Mouse (Mus musculus): ENCODE data around the gene Runx3. TPM values are rescaled to one million over a fixed set of nuclear protein-coding genes. Genes with fewer than 3 reads are reported as not detected.

Gene Runx3
- polyA plus RNA-seq, 1 experiment from 2014 or later, result 0.60 TPM

DNA sequence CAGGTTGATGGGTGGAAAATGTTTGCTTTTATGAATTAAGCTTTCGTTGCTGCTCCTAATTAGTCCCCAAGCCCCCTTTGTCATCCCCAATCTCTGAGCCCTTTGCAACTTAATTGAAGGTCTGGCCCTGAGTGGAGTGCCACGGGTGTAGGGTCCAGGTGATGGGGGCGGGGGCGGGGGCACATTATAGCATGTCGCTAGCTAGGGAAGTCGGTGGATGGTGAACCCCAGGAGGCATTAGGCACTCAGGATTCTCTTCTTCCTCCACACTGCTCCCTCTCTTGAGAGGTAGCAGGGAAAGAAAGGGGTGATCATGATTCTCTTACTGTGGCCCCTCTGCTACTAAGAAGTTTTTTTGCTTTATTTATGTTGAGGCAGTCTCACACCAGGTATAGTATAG lies 36.1 kb downstream of the Runx3 start:
- H3K9me3 ChIP-seq (replicated peaks; ENCODE audit: control insufficient read depth, low read length), result no peaks in the 10 kb centered on the region
- H3K36me3 ChIP-seq (ENCODE audit: control insufficient read depth, insufficient read depth), result no peaks in the 10 kb centered on the region
- WGBS (ENCODE audit: insufficient replicate concordance), result 58% methylated on average over 6 of the region's 6 CpGs
- H3K4me3 ChIP-seq (ENCODE audit: low read depth, low read length), result no peak overlapping the region
- no peak overlapping the region for H3K9ac ChIP-seq (ENCODE audit: low read depth, low read length)
- peaks cover 15% of the 10 kb centered on the region for H3K4me1 ChIP-seq (ENCODE audit: control insufficient read depth, low read depth, low read length)
- H3K27me3 ChIP-seq (ENCODE audit: control insufficient read depth, insufficient read depth, low read depth, low read length), result peaks cover 74% of the 10 kb centered on the region
- H3K4me2 ChIP-seq (ENCODE audit: low read depth, low read length), result no peak overlapping the region
- ATAC-seq (ENCODE audit: low read depth), result no peak
- H3K27ac ChIP-seq (ENCODE audit: low read length), result no peak overlapping the region

DNA sequence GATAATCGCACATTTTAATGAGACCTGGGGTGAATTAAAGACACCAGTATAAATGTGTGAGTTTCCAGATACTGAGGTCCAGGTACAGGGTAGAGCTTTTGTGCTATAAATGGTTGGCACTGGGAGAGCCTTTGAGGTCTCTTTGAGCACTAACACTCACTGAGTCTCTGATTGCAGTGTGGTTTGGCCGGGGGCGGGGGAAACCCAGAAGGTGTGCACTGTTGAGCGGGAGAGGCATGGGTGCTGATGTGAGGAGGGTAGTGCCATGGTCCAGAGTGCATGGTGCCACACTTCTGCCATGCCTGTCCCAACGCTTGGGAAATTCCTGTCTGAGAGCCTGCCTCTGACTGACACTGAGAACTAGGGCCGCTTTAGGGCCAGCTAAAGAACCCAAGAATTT lies 36.9 kb downstream of the Runx3 start:
- Histone ChIP-seq H3K4me2 (ENCODE audit: low read depth, low read length) (no peak overlapping the region), H3K4me3 (ENCODE audit: low read depth, low read length) (no peak overlapping the region)
- 56% methylated on average over 6 of the region's 6 CpGs for WGBS (ENCODE audit: insufficient replicate concordance)

DNA sequence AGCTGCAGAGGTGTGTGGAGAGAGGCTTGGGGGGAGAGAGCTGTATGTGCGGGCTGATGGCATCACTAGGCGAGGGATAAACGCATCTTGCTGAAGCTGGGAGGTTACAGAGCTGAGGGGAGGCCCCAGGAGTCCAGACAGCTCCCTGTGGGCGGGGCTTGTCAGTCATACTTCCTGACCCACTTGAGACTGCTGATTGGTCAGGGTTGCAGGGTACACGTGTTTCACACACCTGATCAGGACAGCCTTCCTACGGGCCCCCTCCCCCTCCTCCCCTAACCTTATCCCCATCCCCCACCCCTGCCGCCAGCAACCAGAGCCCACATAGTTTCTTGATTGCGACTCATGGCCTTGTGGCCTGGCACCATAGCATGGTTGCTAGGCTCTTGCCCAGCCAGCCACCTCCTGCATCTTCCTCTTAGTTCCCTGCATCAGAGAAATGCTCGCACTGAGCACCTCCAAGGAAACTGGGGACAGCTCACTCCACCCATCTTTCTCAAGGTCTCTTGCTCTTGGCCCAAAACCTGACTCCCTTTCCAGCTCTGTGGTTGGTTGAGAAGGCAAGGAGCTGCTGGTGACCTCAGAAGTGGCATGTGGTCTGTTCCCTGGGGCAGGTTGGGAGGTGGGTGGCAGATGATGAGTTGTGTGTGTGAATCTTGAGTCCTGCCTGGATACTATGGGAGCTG lies 38.4 kb downstream of the Runx3 start:
- H3K9ac ChIP-seq (ENCODE audit: low read depth, low read length), result no peak overlapping the region
- WGBS (ENCODE audit: insufficient replicate concordance), result 42% methylated on average over 9 of the region's 9 CpGs
- H3K4me1 ChIP-seq (ENCODE audit: control insufficient read depth, low read depth, low read length), result peaks cover 5% of the 10 kb centered on the region
- H3K4me3 ChIP-seq (ENCODE audit: low read depth, low read length), result no peak overlapping the region
- peaks cover 51% of the 10 kb centered on the region for H3K27me3 ChIP-seq (ENCODE audit: control insufficient read depth, insufficient read depth, low read depth, low read length)
- no peaks in the 10 kb centered on the region for H3K36me3 ChIP-seq (ENCODE audit: control insufficient read depth, insufficient read depth)
- H3K4me2 ChIP-seq (ENCODE audit: low read depth, low read length), result no peak overlapping the region
- no peak for ATAC-seq (ENCODE audit: low read depth)
- H3K9me3 ChIP-seq (replicated peaks; ENCODE audit: control insufficient read depth, low read length), result no peaks in the 10 kb centered on the region
- H3K27ac ChIP-seq (ENCODE audit: low read length), result no peak overlapping the region

More for the DNA sequence above, 36.9 kb downstream of the Runx3 start:
- Histone ChIP-seq H3K4me1 (ENCODE audit: control insufficient read depth, low read depth, low read length) (peaks cover 12% of the 10 kb centered on the region), H3K27ac (ENCODE audit: low read length) (no peak overlapping the region), H3K36me3 (ENCODE audit: control insufficient read depth, insufficient read depth) (no peaks in the 10 kb centered on the region), H3K9me3 (replicated peaks; ENCODE audit: control insufficient read depth, low read length) (no peaks in the 10 kb centered on the region), H3K27me3 (ENCODE audit: control insufficient read depth, insufficient read depth, low read depth, low read length) (peaks cover 66% of the 10 kb centered on the region), H3K9ac (ENCODE audit: low read depth, low read length) (no peak overlapping the region)
- no peak for ATAC-seq (ENCODE audit: low read depth)

DNA sequence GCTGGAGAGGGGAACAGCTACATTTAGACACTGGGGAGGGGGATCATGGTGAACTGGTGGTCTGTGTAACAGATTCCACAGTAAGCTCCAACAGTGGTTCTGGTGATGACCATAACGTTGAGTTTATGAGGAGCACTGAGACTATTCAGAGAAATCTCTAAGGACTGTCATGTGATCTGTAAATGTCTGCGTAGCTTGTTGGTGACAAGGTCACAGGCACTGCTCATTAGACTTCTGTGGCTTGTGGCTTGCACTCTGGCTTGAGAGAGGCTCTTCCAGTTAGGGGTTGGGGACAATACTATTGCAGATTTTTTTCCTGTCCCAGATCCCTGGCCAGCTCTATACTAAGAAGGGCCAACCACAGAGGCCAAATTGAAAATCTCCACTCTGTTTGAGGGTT lies 39.2 kb downstream of the Runx3 start:
- Histone ChIP-seq H3K36me3 (ENCODE audit: control insufficient read depth, insufficient read depth) (no peaks in the 10 kb centered on the region), H3K9me3 (replicated peaks; ENCODE audit: control insufficient read depth, low read length) (no peaks in the 10 kb centered on the region), H3K27me3 (ENCODE audit: control insufficient read depth, insufficient read depth, low read depth, low read length) (peaks cover 43% of the 10 kb centered on the region), H3K9ac (ENCODE audit: low read depth, low read length) (no peak overlapping the region), H3K4me3 (ENCODE audit: low read depth, low read length) (no peak overlapping the region), H3K4me1 (ENCODE audit: control insufficient read depth, low read depth, low read length) (peaks cover 5% of the 10 kb centered on the region), H3K27ac (ENCODE audit: low read length) (no peak overlapping the region), H3K4me2 (ENCODE audit: low read depth, low read length) (no peak overlapping the region)
- WGBS (ENCODE audit: insufficient replicate concordance), result 49% methylated on average over 2 of the region's 2 CpGs
- ATAC-seq (ENCODE audit: low read depth), result no peak

- no peak for ATAC-seq (ENCODE audit: low read depth)
- Histone ChIP-seq H3K27ac (ENCODE audit: low read length) (no peak overlapping the region), H3K4me3 (ENCODE audit: low read depth, low read length) (no peak overlapping the region), H3K9me3 (replicated peaks; ENCODE audit: control insufficient read depth, low read length) (no peaks in the 10 kb centered on the region), H3K9ac (ENCODE audit: low read depth, low read length) (no peak overlapping the region), H3K36me3 (ENCODE audit: control insufficient read depth, insufficient read depth) (no peaks in the 10 kb centered on the region), H3K4me2 (ENCODE audit: low read depth, low read length) (no peak overlapping the region), H3K27me3 (ENCODE audit: control insufficient read depth, insufficient read depth, low read depth, low read length) (peaks cover 38% of the 10 kb centered on the region), H3K4me1 (ENCODE audit: control insufficient read depth, low read depth, low read length) (peaks cover 5% of the 10 kb centered on the region)
- WGBS (ENCODE audit: insufficient replicate concordance), result 56% methylated on average over 3 of the region's 3 CpGs
Observed at GRCm38 (mm10) chr4:135160168-135160567, 39.7 kb downstream of the Runx3 start.

GRCm38 (mm10) chr4:135161441-135161840 lies 41.0 kb downstream of the Runx3 start:
- no peak overlapping the region for H3K4me2 ChIP-seq (ENCODE audit: low read depth, low read length)
- ATAC-seq (ENCODE audit: low read depth), result no peak
- H3K9ac ChIP-seq (ENCODE audit: low read depth, low read length), result no peak overlapping the region
- peaks cover 34% of the 10 kb centered on the region for H3K27me3 ChIP-seq (ENCODE audit: control insufficient read depth, insufficient read depth, low read depth, low read length)
- H3K27ac ChIP-seq (ENCODE audit: low read length), result no peak overlapping the region
- no peaks in the 10 kb centered on the region for H3K9me3 ChIP-seq (replicated peaks; ENCODE audit: control insufficient read depth, low read length)
- WGBS (ENCODE audit: insufficient replicate concordance), result 64% methylated on average over 11 of the region's 11 CpGs
- H3K4me1 ChIP-seq (ENCODE audit: control insufficient read depth, low read depth, low read length), result peaks cover 8% of the 10 kb centered on the region
- H3K4me3 ChIP-seq (ENCODE audit: low read depth, low read length), result no peak overlapping the region
- H3K36me3 ChIP-seq (ENCODE audit: control insufficient read depth, insufficient read depth), result no peaks in the 10 kb centered on the region

DNA sequence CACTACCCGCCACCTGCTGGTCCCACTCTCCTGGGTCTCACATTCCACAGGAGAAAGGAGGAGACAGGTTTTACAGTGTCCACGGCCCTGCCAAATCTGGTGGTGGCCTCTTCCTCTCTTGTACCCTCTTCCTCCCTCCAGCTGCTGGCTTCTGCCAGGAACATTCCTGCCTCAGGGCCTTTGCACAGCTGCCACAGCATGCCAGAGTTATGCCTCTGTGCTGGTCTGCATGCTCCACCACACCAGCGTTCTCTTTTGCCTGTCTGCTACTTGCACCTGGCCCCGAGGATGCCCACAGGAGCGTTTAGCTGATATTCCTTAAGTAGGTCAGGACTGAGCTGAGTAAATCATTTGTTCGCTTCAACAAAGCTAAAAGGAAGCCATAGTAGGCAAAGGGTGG lies 45.3 kb downstream of the Runx3 start:
- WGBS (ENCODE audit: insufficient replicate concordance), result 54% methylated on average over 6 of the region's 6 CpGs
- H3K9ac ChIP-seq (ENCODE audit: low read depth, low read length), result no peak overlapping the region
- no peak overlapping the region for H3K27ac ChIP-seq (ENCODE audit: low read length)
- ATAC-seq (ENCODE audit: low read depth), result no peak
- H3K4me2 ChIP-seq (ENCODE audit: low read depth, low read length), result no peak overlapping the region
- H3K4me1 ChIP-seq (ENCODE audit: control insufficient read depth, low read depth, low read length), result peaks cover 26% of the 10 kb centered on the region
- H3K9me3 ChIP-seq (replicated peaks; ENCODE audit: control insufficient read depth, low read length), result no peaks in the 10 kb centered on the region
- H3K4me3 ChIP-seq (ENCODE audit: low read depth, low read length), result no peak overlapping the region
- H3K27me3 ChIP-seq (ENCODE audit: control insufficient read depth, insufficient read depth, low read depth, low read length), result peaks cover 17% of the 10 kb centered on the region
- H3K36me3 ChIP-seq (ENCODE audit: control insufficient read depth, insufficient read depth), result no peaks in the 10 kb centered on the region

DNA sequence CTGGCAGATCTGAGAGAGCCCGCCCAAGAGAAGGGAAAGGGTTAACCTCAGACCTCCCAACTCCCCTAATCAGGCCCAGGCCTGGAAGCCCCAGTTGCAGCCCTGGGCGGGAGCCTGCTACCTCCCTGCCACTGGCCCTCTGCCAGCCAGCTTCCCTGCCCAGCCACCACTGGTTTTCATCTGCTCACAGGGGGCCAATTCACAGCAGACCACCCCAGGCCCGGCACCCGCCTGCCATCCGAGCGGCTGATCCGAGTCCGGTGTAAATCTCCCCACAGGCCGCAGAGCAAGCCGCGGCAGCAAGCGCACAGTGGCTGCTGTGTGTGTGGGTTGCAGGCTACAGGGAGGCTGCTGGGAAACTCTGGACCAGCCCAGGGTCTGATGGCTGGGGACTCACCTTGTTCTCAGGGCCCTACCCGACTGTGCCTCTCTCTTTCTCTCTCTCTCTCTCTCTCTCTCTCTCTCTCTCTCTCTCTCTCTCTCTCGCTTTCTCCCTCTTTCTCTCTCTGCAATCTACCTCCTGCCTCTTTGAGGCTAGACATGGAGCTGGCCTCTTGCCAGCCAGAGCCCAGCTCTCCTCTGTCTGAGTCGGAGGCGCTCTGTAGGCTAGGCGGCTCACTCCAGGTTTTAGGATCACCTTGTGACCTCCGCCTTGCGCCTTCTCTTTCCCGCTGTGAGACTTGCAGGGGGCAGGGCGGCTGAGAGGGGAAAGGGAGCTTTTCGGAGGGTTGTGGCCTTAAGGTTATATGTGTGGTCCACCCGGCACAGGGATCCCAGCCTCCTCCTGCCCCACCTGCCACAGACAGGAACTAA lies 46.2 kb downstream of the Runx3 start:
- Histone ChIP-seq H3K9me3 (replicated peaks; ENCODE audit: control insufficient read depth, low read length) (no peaks in the 10 kb centered on the region), H3K9ac (ENCODE audit: low read depth, low read length) (no peak overlapping the region), H3K36me3 (ENCODE audit: control insufficient read depth, insufficient read depth) (no peaks in the 10 kb centered on the region), H3K27ac (ENCODE audit: low read length) (no peak overlapping the region), H3K4me3 (ENCODE audit: low read depth, low read length) (no peak overlapping the region), H3K27me3 (ENCODE audit: control insufficient read depth, insufficient read depth, low read depth, low read length) (peaks cover 17% of the 10 kb centered on the region), H3K4me2 (ENCODE audit: low read depth, low read length) (no peak overlapping the region), H3K4me1 (ENCODE audit: control insufficient read depth, low read depth, low read length) (peaks cover 32% of the 10 kb centered on the region)
- peak; percentile 23; the same call in 1 of the 2 replicates for ATAC-seq (ENCODE audit: low read depth)
- 33% methylated on average over 22 of the region's 23 CpGs for WGBS (ENCODE audit: insufficient replicate concordance)
